Mouse (Mus musculus) brain, embryonic 14.5 days (tissue): ENCODE results near the gene Supt6.

Experiments
- CTCF ChIP-seq: fragments of 200-500 bp; IDR thresholded peaks from 2 replicates; pipeline ENCODE4 v1.5.1; 2012; ENCODE audit warnings: inconsistent platforms, mild to moderate bottlenecking, moderate library complexity, borderline replicate concordance; ENCODE audit not compliant: insufficient read depth, insufficient read length; ENCODE audit errors: extremely low read depth
- POLR2A ChIP-seq: fragments of 200-500 bp; IDR thresholded peaks from 2 replicates; pipeline ENCODE4 v1.6.1; 2012; ENCODE audit warnings: mild to moderate bottlenecking, inconsistent platforms, borderline replicate concordance; ENCODE audit not compliant: poor library complexity, insufficient read depth, insufficient read length, severe bottlenecking; ENCODE audit errors: extremely low read depth

GRCm38 (mm10) chr11:78166640-78167039 lies 79.1 kb downstream of the Supt6 start:
- no peak for TF ChIP-seq CTCF
- TF ChIP-seq POLR2A: no peak
